Mouse (Mus musculus) ovary, postnatal 36 days (tissue): Measurements from ENCODE around the gene Stmn1.
"Not testable (repeated sequence)": the region's sequence is repeated elsewhere in the genome, so short reads cannot be mapped to it uniquely, and the experiment has no call there.

Source experiments
- DNase-seq: peaks from one replicate; pipeline ENCODE4 v3.0.0; 2022; ENCODE audit warnings: low spot score, mixed read lengths

The Stmn1 gene

GRCm38 (mm10) chr4:134488211-134488610 is 20.1 kb downstream of the Stmn1 start:
- no peak for DNase-seq

GRCm38 (mm10) chr4:134489986-134490665 is 22.0 kb downstream of the Stmn1 start:
- no peak for DNase-seq

- no peak for DNase-seq
These were observed 23.6 kb downstream of the Stmn1 start for GRCm38 (mm10) chr4:134491716-134492115.

- DNase-seq: not testable (repeated sequence)
These were observed 26.0 kb downstream of the Stmn1 start for GRCm38 (mm10) chr4:134494161-134494560.

GRCm38 (mm10) chr4:134494780-134495545 is 26.8 kb downstream of the Stmn1 start:
- no peak for DNase-seq

GRCm38 (mm10) chr4:134495546-134495923 is 27.4 kb downstream of the Stmn1 start:
- DNase-seq: no peak

GRCm38 (mm10) chr4:134496595-134497210 is 28.6 kb downstream of the Stmn1 start, which contains the start of gene Paqr7:
Paqr7 (plus strand) TSS chr4:134496697.
- peak; percentile 85 for DNase-seq

GRCm38 (mm10) chr4:134497223-134497622 is 29.1 kb downstream of the Stmn1 start:
- no peak for DNase-seq

GRCm38 (mm10) chr4:134497986-134498731 is 30.0 kb downstream of the Stmn1 start:
- peak; percentile 45 for DNase-seq

GRCm38 (mm10) chr4:134498983-134499382 is 30.9 kb downstream of the Stmn1 start:
- DNase-seq: not testable (repeated sequence)

- DNase-seq: no peak
These were observed 33.0 kb downstream of the Stmn1 start for GRCm38 (mm10) chr4:134501095-134501494.

GRCm38 (mm10) chr4:134503686-134504357 is 35.7 kb downstream of the Stmn1 start:
- DNase-seq: no peak

- DNase-seq: no peak
These were observed 37.2 kb downstream of the Stmn1 start for GRCm38 (mm10) chr4:134505303-134505789.

- no peak for DNase-seq
These were observed 38.0 kb downstream of the Stmn1 start for GRCm38 (mm10) chr4:134505966-134506594.

- DNase-seq: no peak
These were observed 38.6 kb downstream of the Stmn1 start for GRCm38 (mm10) chr4:134506713-134507112.

GRCm38 (mm10) chr4:134510396-134510795 is 42.3 kb downstream of the Stmn1 start:
- no peak for DNase-seq

- peak; percentile 90 for DNase-seq
These were observed 42.8 kb downstream of the Stmn1 start, which contains the start of gene Aunip for GRCm38 (mm10) chr4:134510845-134511411. Aunip (plus strand) TSS chr4:134510999.

GRCm38 (mm10) chr4:134511730-134512129 is 43.6 kb downstream of the Stmn1 start:
- no peak for DNase-seq

GRCm38 (mm10) chr4:134512798-134513197 is 44.7 kb downstream of the Stmn1 start:
- peak; percentile 80 for DNase-seq

- no peak for DNase-seq
These were observed 46.3 kb downstream of the Stmn1 start for GRCm38 (mm10) chr4:134514309-134514930.
